ENCODE assay signal across 7 mouse cellular contexts in the genomic region with DNA sequence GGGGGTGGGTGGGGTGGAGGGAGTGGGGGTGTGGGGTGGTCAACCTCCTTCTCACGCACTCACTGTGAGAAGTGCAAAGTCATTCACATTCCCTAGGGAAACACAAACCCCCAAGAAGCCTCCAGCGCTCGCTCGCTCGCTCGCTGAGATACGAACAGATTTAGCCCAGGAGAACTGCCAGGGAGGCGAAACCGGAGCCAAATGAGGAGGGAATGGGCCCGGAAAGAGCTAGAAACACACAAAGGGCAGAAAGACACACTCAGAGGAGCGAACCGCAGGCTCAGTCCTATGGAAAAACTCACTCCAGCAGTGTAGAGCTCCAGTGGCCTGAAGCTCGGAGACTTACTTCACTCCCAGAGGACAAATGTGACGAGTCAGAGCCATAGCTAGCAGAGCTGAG. TPM values are rescaled to one million over a fixed set of nuclear protein-coding genes. Genes with fewer than 3 reads are reported as not detected.
A peak's percentile ranks its signal among the peaks of the same experiment; 100 is the strongest.
DNase-seq lines count a peak whose midpoint lies in the region; ATAC-seq and TF ChIP-seq lines count a peak whose summit lies in the region.

No protein-coding gene starts in this region.

- no peak overlapping the region for H3K4me3 ChIP-seq in limb, embryonic 14.5 days (replicated peaks; ENCODE audit: low read length)
- H3K4me3 ChIP-seq in limb, embryonic 10.5 days = no peak overlapping the region
- H3K4me3 ChIP-seq in intestine, embryonic 16.5 days (ENCODE audit: low read length) = no peak overlapping the region

- H3K9me3 ChIP-seq in limb, embryonic 14.5 days (ENCODE audit: control insufficient read depth, low read length) = no peaks in the 10 kb centered on the region
- no peaks in the 10 kb centered on the region for H3K9me3 ChIP-seq in limb, embryonic 10.5 days (replicated peaks)
- no peaks in the 10 kb centered on the region for H3K9me3 ChIP-seq in intestine, embryonic 16.5 days (ENCODE audit: control insufficient read depth, low read length)

- H3K27ac ChIP-seq in limb, embryonic 14.5 days (replicated peaks; ENCODE audit: low read depth, low read length) = no peak overlapping the region
- no peak overlapping the region for H3K27ac ChIP-seq in limb, embryonic 10.5 days
- no peak overlapping the region for H3K27ac ChIP-seq in intestine, embryonic 16.5 days (ENCODE audit: low read length)

- peak; percentile 11 for DNase-seq in limb, embryonic 14.5 days (ENCODE audit: low spot score)
- DNase-seq in limb, embryonic 10.5 days (ENCODE audit: low spot score) = no peak
- peak; percentile 65 for DNase-seq in cerebellum, adult 9-11 months
- peak; percentile 60 for DNase-seq in gastrocnemius, postnatal 14 days
- DNase-seq in lung, postnatal 10 days = peak; percentile 78
- no peak for DNase-seq in thymus, postnatal 36 days

- H3K4me2 ChIP-seq in limb, embryonic 14.5 days (replicated peaks; ENCODE audit: low read depth, low read length, severe bottlenecking) = no peak overlapping the region
- H3K4me2 ChIP-seq in intestine, embryonic 16.5 days (ENCODE audit: low read depth, low read length) = no peak overlapping the region

- 45% methylated on average over 14 of the region's 14 CpGs for WGBS in limb, embryonic 14.5 days
- 69% methylated on average over 14 of the region's 14 CpGs for WGBS in limb, embryonic 10.5 days
- WGBS in intestine, embryonic 16.5 days = 59% methylated on average over 14 of the region's 14 CpGs

- no peak for ATAC-seq in limb, embryonic 14.5 days (ENCODE audit: low FRiP score, low read depth)
- ATAC-seq in intestine, embryonic 16.5 days = no peak

- no peaks in the 10 kb centered on the region for H3K36me3 ChIP-seq in limb, embryonic 14.5 days (ENCODE audit: control insufficient read depth, insufficient read depth, low read length)
- H3K36me3 ChIP-seq in limb, embryonic 10.5 days = no peaks in the 10 kb centered on the region
- no peaks in the 10 kb centered on the region for H3K36me3 ChIP-seq in intestine, embryonic 16.5 days (ENCODE audit: control insufficient read depth, insufficient read depth, low read length)

- TF ChIP-seq POLR2A in limb, embryonic 14.5 days (IDR thresholded peaks at IDR 0.05; ENCODE audit: borderline replicate concordance, extremely low read depth, insufficient read depth, insufficient read length) = no peak

- H3K4me1 ChIP-seq in limb, embryonic 14.5 days (ENCODE audit: control insufficient read depth, insufficient read depth, low read length) = no peaks in the 10 kb centered on the region
- 0 out of 2 replicates have a peak, but pooled peaks cover 3% of the 10 kb centered on the region for H3K4me1 ChIP-seq in limb, embryonic 10.5 days
- H3K4me1 ChIP-seq in intestine, embryonic 16.5 days (ENCODE audit: control insufficient read depth, insufficient read depth, low read length) = no peaks in the 10 kb centered on the region

- no peaks in the 10 kb centered on the region for H3K27me3 ChIP-seq in limb, embryonic 14.5 days (ENCODE audit: control insufficient read depth, insufficient read depth, low read length)
- peaks cover 4% of the 10 kb centered on the region; the same call in 1 of the 2 replicates for H3K27me3 ChIP-seq in limb, embryonic 10.5 days (ENCODE audit: low read depth, poor library complexity, severe bottlenecking)
- no peaks in the 10 kb centered on the region for H3K27me3 ChIP-seq in intestine, embryonic 16.5 days (replicated peaks; ENCODE audit: control insufficient read depth, insufficient read depth, low read length)

- no peak overlapping the region for H3K9ac ChIP-seq in limb, embryonic 14.5 days (ENCODE audit: low read depth, low read length, severe bottlenecking)
- H3K9ac ChIP-seq in intestine, embryonic 16.5 days (ENCODE audit: low read depth, low read length) = no peak overlapping the region

- intact Hi-C loops in gastrocnemius, postnatal 14 days (cut with DNase I; ENCODE audit: low total_unique reads) = no loop called here

RNA-seq across cellular contexts. Expression of a gene that starts 15.4 kb away (rescaled TPM):
- polyA plus RNA-seq in limb, embryonic 14.5 days (2012; rRNA removed) = 4.3 and 5.6 TPM in 2 replicates
- polyA plus RNA-seq in limb, embryonic 14.5 days (2014; fragmentation: Nextera tagmentation; extraction: Ambion mirVana) = 2.4 and 2.6 TPM in 2 replicates
- polyA plus RNA-seq in limb, embryonic 10.5 days (2016; fragmentation: Nextera tagmentation; extraction: Ambion mirVana) = 0.18 and 0.61 TPM in 2 replicates
- under 1 TPM; 0.06 to 0.16 TPM for total RNA-seq in gastrocnemius, postnatal 14 days (2021)
- polyA plus RNA-seq in intestine, embryonic 16.5 days (2015; fragmentation: Nextera tagmentation; extraction: Ambion mirVana) = 0.48 and 0.69 TPM in 2 replicates

Comparison
In these comparisons a context has a peak if more than half of its experiments do, and no peak if none do; other contexts are left out.
1. DNase-seq: peak in limb, embryonic 14.5 days (single experiment), cerebellum, adult 9-11 months (single experiment), gastrocnemius, postnatal 14 days (single experiment) and lung, postnatal 10 days (single experiment); none in limb, embryonic 10.5 days (single experiment) and thymus, postnatal 36 days (0 of 2).